Mouse (Mus musculus): ENCODE data around the gene Stk11ip. TPM values are rescaled to one million over a fixed set of nuclear protein-coding genes. Genes with fewer than 3 reads are reported as not detected.

The Stk11ip gene
- polyA plus RNA-seq (2012; rRNA removed; ENCODE audit: low replicate concordance), result 38.0 and 64.2 TPM in 2 replicates

DNA sequence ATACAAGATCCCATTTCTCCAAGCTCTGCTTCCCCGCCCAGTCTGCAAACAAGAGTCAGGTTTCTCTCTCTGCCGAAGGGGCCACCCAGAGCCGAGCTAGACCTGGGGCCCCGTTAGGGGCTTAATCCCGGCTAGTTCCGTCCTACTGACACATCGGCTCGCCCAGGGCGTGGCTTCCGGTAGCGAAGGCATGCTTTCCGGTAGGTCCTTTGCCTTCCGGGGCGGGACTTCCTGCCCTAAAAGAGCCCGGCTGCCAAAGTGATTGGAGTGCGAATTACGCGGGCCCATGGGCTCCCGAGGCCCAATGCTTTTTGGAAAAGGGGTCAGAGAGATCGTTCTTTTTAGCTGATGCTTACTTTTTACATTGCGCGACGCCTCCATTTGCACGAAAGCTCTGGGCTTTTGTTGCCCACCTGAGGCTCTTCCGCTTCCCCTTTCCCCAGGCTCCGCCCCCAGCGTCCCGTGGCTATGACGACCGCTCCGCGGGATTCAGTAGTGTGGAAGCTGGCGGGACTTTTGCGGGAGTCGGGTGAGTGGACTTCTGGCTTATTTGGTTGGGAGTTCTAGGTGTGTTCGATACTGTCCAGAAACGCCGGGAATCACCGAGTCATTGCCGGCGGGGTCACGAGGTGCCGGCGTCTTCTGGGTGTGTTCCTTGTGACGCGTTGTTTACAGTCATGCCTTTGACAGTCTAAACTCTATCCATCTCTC, at the start of gene Stk11ip:
TSS of gene Stk11ip (plus strand) at position 209 of the 711 bp plus-strand sequence.

DNA sequence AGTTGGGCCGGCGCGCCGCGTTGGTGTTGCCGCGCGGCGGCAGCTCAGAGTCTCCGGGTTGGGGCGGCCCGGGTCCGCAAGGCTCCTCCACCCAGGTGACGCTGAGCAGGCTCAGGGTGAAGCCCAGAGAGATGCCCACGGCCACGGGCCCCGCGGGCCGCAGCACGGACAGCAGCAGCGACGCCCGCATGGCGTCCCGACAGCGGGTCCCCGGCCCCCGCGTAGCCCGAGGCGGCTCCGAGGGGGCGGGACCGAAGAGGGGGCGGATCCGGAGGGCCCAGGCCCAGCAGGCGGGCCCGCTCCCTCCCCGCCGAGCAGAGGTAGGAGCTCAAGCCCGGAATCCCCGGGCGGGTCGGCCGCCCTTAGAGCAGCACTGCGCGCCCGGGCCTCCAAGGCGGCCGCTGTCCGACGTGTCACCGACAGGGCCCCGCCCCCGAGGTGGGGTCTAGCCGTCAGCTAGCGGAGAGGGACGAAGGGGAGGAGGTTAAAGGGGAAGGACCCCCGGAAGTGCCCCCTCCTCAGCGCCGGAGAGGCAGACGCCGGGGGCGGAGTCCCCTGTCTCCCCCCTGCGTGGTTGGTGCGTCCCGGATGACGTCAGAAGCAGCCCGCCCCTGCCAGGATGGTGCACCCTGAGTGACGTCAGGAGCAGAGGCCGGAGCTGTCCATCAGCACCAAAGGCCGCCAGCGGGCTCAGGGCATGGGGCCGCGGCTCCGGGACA, 42.3 kb upstream of the Stk11ip start, which contains the start of the genes Chpf and Tmem198:
TSS of gene Chpf (minus strand) at position 392 of the 719 bp plus-strand sequence.
TSS of gene Tmem198 (plus strand) at position 617 of the 719 bp plus-strand sequence.

DNA sequence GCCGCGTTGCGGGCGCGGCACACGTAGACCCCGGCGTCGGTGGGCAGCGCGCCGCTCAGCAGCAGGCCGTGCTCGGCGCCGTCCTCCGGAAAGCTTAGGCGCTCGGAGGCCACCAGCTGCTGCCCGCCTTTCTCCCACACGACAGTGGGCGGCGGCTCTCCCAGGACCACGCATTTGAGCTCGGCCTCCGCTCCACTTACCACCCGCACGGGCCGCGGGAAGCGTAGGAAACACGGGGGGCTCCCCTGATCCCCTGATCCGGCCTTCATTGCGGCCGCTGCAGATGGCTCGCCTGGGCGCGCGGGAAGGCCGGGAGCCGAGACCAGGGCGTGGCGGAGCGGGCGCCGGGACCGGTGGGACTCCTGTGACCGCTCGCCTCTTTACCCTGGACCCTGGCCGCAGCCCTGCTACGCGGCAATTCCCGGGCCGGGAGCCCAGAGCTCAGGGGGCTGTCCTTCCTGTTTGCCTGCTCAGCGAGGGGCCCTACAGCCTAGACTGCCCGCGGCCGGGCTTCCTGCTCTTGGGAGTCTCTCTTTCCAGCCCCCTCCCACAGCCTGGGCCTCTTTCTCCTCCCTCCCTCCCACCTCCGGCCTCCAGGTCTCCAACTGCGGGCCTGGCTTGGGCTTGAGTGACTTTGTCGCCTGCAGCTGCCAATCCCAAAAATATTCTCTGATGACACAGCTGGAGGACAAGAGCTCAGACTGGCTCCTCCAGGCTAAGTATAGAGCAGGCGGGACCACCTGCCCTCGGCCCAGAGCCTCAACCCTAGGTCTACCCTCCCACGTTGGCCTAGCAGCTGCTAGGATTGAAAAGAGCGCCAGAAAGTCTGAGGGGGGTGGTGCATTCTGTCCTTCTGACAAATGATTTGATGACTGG, 15.1 kb upstream of the Stk11ip start, which contains the start of gene Obsl1:
TSS of gene Obsl1 (minus strand) at position 497 of the 876 bp plus-strand sequence.

DNA sequence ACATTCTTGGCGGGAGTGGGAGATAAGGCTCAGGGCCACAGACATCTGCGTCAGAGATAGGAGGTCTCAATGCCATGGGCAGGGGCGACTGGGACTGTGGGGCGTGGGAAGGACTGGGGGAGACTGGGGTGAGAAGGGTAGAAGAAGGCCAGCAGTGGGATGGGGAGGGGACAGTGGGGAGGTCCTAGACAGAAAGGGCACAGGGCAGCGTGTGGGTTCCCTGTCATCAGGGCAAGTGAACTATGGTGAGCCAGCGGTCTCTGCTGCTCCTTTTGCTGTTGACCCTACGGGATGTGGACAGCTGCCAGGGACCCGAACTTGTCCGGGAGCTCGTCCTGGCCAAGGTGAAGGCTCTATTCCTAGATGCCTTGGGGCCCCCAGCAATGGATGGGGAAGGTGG, 14.3 kb upstream of the Stk11ip start, which contains the start of gene Inha:
TSS of gene Inha (plus strand) at position 72 of the 400 bp plus-strand sequence.

DNA sequence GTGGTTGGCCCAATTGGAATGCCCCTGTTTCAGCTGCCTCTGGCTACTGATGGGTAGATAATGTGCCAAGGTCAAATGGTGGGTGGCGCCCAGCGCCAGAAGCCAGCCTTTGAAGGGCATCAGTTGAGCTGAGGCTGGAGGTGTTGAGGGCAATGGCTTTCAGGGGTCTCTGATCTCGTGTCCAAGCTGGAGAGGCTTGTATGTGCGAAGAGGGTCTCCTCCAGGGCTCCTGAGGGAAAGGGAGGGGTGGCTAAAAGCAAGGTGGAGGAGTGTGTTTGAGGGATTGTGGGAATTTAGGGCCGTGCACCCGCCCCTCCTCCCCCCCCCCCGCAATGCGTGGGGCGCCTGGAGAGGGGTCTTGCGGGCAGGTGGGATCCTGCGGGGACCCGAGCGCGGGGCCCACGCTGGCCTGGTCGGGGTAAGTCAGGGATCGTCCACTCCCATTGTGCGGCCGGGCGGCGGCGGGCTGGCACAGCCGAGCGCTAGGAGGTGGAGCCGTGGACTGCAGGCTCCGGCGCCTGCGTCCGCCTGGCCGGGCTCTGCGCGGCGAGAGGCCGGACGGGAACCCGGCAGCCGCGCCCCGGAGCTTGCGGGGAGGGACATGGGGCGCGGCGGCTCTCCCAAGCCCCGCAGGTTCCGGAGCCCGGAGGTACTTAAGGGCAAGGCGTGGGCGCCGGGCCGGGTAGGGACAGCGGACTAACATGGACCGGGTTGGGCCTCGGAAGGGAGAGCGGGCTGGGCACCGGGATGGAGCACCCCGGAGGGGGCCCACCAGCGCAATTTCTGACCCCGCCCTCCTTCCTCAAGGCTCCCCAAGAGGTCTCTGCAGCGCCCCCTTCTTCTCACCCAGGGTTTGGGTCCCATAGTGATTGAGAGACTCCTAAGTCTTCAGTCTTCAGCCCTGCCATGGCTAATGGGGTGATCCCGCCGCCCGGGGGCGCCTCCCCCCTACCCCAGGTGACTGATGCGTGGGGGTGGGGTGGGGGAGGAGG, 24.9 kb downstream of the Stk11ip start, which contains the start of gene Slc4a3:
TSS of gene Slc4a3 (plus strand) at position 302 of the 992 bp plus-strand sequence.

Other genes with a start within 250 kb of the Stk11ip start
- not detected in 2 replicates for gene Resp18, start 243.1 kb upstream of the Stk11ip start, polyA plus RNA-seq (2012; rRNA removed; ENCODE audit: low replicate concordance)
- gene Dnpep, start 203.5 kb upstream of the Stk11ip start, polyA plus RNA-seq (2012; rRNA removed; ENCODE audit: low replicate concordance), result 167 and 178 TPM in 2 replicates
- gene Des, start 161.2 kb upstream of the Stk11ip start, polyA plus RNA-seq (2012; rRNA removed; ENCODE audit: low replicate concordance), result 24.9 and 299 TPM in 2 replicates
- 28.4 and 38.3 TPM in 2 replicates for gene Speg, start 146.2 kb upstream of the Stk11ip start, polyA plus RNA-seq (2012; rRNA removed; ENCODE audit: low replicate concordance)
- gene Gmppa, start 85.6 kb upstream of the Stk11ip start, polyA plus RNA-seq (2012; rRNA removed; ENCODE audit: low replicate concordance), result 137 and 159 TPM in 2 replicates
- 0.08 TPM in 1 of 2 replicates, not detected in the other for gene Asic4, start 71.1 kb upstream of the Stk11ip start, polyA plus RNA-seq (2012; rRNA removed; ENCODE audit: low replicate concordance)
- gene Chpf, start 42.2 kb upstream of the Stk11ip start, polyA plus RNA-seq (2012; rRNA removed; ENCODE audit: low replicate concordance), result 66.9 and 145 TPM in 2 replicates
- gene Tmem198, start 42.0 kb upstream of the Stk11ip start, polyA plus RNA-seq (2012; rRNA removed; ENCODE audit: low replicate concordance), result 2.6 and 4.9 TPM in 2 replicates
- 26.9 and 31.8 TPM in 2 replicates for gene Obsl1, start 15.1 kb upstream of the Stk11ip start, polyA plus RNA-seq (2012; rRNA removed; ENCODE audit: low replicate concordance)
- 10.1 and 17.2 TPM in 2 replicates for gene Inha, start 14.5 kb upstream of the Stk11ip start, polyA plus RNA-seq (2012; rRNA removed; ENCODE audit: low replicate concordance)
- 22.8 and 23.7 TPM in 2 replicates for gene Slc4a3, start 24.7 kb downstream of the Stk11ip start, polyA plus RNA-seq (2012; rRNA removed; ENCODE audit: low replicate concordance)

All from mammary gland, adult 2 months (tissue).